Mouse (Mus musculus) spleen, postnatal 10 days (tissue): ENCODE results near the gene Wdr46.
"Not testable (repeated sequence)": the region's sequence is repeated elsewhere in the genome, so short reads cannot be mapped to it uniquely, and the experiment has no call there.

Experiments
- DNase-seq, 2 experiments: peaks; one replicate each; pipeline ENCODE4 v3.0.0; 2021 to 2022; ENCODE audit warnings: low spot score in 2 of 2

The Wdr46 gene

DNA sequence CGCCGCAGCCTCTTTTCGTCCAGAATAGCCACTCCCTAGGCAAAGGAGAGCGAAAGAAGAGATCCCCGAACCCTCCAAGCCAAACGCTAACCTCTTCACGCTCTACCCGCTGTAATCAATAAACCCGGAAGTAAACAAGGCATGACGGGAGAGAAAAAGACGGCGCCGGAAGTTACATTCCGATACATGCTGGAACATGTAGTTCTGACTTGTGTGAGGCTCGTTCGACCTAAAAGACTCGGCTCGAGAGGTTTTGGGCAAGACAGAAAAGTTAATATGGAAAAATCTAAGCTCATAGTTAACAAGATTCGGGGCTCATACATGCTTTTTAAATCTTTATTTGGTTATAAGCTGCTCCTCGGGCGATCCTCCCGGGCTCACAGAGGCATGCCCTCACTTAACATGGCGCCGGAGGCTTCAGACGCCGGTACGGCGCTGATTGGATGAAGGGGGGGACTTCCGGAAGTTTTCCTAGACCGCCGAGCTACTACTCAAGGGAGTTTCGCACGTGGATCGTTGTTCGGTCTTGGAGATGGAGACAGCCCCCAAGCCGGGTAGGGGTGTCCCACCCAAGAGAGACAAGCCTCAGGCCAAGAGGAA lies at the start of gene Wdr46, which contains the start of gene Pfdn6:
Wdr46 (plus strand) TSS at position 455 of the 600 bp plus-strand sequence.
Pfdn6 (minus strand) TSS at position 138 of the 600 bp plus-strand sequence.
- DNase-seq: peak; percentile 89 to 93

DNA sequence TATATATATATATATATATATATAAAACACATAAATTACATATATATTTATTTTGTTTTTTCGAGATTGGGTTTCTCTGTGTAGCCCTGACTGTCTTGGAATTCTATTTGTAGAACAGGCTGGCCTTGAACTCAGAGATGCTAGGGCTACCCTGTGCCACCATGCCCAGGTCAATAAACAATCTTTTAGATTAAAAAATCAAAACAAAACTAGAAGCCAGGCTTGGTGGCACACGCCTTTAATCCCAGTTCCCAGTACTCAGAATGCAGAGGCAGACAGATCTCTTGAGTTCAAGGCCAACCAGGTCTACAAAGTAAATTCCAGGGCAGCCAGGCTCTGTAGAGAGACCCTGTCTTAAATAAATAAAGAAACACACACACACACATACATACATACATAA lies 49.1 kb upstream of the Wdr46 start:
- no peak for DNase-seq

DNA sequence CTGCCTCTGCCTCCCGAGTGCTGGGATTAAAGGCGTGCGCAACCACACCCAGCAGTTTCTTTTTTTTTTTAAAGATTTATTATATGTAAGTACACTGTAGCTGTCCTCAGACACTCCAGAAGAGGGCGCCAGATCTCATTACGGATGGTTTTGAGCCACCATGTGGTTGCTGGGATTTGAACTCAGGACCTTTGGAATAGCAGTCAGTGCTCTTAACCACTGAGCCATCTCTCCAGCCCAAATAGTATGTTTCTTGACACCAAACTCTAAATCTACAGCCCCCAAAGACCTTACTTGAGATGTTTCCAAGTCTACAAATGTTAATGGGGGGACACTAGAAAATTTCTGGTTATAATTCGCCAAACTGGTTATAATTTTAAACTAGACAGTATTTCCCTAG lies 48.6 kb upstream of the Wdr46 start:
- DNase-seq: not testable (repeated sequence)

DNA sequence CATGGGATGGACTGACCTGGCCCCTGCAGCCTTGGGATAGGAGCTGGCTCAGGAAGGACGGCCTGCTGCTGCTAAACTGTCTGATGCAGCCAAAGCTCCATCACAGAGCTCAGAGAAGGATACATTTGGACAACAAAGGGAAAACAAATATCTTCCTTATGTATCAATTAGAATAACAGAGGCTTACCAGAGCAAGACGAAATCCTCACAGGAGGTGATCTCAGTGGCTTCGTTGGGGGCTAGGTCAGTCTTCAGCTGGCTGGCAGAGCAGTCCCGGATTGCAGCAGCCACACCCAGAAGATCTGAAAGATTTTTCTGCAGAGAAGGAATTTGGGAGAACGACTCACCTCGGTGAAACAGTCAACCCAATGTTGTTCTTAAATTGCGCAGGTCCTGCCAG lies 48.0 kb upstream of the Wdr46 start:
- DNase-seq: no peak

DNA sequence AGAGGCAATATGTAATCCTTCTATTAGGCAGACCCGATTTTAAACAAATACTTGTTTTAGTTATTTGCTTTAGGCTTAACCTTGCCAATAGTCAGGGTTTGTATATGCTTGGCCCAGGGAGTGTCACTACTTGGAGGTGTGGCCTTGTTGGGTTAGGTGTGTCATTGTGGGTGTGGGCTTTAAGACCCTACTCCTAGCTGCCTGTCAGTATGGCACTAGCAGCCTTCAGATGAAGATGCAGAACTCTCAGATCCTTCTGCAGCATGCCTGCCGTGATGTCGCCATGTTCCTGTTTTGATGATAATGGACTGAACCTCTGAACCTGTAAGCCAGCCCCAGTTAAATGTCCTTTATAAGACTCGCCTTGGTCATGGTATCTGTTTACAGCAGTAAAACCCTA lies 47.4 kb upstream of the Wdr46 start:
- DNase-seq: not testable (repeated sequence)

DNA sequence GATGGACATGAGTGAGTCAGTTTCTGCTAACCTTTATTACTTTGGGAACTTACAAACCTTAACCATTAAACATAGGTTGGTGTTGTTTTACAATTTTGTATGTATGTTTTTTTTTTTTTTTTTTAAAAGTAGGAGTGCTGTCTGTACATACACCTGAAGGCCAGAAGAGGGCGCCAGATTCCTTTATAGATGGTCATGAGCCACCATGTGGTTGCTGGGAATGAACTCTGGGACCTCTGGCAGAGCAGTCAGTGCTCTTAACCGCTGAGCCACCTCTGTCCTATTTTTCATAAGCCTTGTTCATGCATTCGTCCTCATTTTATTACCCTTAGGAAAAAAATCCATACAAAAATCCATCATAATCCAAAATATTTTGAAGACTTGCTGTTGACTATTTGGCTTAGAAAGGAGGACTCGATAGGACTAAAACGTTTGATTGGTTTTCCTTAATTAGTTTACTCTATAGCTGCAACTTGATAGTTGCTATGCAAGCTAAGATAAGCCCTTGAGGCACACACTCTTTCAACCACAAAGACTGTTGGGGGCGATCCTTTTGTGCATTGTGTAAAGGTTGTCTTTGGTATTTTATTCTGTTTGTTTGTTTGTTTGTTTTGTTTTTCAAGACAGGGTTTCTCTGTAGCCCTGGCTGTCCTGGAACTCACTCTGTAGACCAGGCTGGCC lies 43.2 kb upstream of the Wdr46 start:
- DNase-seq: peak in 1 of 2 experiments; percentile 76

DNA sequence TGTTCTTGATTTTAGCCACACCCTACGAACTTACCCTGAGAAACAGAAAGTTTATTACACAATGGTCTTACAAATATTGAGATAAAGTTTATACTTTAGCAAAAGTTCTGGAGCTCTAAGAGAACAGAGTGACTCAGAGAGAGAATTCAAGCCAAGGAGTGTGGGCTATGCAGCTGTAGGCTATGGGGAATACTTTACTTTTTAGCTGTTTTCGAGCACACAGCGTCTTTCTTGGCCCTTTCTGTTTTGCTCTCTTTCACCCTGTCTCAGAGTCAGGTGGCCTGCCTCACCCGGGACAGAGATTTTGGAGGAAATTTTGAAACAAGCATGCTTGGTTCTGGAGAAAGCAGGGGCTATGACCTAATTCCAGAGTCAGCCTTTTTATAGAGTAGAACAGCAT lies 42.3 kb upstream of the Wdr46 start:
- not testable (repeated sequence) for DNase-seq

DNA sequence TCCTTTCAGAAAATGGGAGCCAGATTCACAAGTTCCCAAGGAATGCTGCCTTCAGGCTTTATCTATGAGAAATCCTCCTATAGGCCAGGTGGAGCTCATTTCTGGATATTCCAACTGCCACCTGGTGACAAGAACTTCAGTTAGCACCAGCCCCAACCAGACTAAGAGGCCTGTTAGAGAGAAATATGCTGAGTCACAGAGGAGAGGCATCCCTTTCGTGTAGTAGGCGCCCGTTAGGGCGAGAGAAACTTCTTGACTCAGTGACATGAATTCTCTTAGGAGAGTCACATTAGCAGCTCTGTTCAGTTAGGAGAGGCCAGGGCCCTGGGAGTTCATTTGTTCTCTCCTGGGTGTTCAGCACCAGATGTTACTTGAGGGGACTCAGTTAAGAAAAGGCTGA lies 40.8 kb upstream of the Wdr46 start:
- DNase-seq: peak in 1 of 2 experiments; percentile 34

DNA sequence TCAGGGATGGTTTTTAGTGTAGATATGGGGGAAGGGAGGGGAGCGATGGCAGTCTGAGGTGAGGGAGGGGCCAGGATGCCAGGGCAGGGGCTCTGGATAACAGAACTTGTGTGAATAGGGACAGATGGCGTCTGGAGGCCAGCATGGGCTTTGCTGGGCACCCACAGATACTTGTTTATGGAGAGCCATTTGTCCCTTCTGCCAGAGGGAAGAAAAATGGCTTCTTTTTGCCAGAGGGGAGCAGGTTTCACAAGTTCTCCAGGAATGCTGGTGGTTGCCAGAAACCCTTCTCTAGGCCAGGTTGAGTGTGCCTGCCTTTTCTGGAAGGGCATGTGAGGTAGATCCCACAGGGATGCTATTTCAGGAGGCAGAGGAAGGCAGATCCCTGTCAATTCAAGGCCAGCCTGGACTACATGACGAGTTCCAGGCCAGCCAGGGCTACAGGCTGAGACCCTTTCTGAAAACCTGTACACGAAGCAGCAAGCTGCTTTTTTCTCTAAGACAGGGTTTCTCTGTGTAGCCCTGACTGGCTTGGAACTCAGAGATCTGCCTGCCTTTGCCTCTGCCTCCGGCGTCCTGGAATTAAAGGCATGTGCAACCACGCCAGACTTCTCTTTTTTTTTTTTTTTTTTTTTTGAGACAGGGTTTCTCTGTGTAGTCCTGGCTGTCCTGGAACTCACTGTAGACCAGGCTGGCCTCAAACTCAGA lies 40.0 kb upstream of the Wdr46 start:
- DNase-seq: no peak

DNA sequence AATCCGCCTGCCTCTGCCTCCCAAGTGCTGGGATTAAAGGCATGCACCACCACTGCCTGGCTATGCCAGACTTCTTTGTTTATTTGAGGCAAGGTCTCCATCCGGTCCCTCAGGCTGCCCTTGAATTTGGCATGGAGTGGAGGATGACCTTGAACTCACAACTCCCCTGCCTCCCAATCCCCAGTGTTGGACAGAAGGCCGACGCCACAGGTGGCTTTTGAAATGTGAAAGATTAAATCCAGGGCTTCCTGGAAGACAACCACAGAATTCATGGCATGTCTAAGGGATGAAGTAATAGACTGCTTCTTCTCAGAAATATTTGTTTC lies 39.5 kb upstream of the Wdr46 start:
- no peak for DNase-seq

DNA sequence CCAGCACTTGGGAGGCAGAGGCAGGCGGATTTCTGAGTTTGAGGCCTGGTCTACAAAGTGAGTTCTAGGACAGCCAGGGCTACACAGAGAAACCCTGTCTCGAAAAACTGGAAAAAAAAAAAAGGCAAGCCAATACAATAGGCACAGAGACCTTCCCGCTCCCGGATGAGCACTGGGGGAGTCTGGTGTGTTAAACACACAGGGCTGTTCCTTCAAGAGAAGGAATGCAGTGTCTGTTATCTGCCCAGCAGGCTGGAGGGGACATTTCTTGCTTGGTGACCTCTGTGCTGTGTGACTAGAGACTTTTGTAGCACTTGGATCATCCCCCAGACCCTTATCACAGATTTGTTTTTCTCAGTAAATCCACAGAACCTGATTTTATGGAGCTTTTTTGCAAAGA lies 38.8 kb upstream of the Wdr46 start:
- DNase-seq: no peak

DNA sequence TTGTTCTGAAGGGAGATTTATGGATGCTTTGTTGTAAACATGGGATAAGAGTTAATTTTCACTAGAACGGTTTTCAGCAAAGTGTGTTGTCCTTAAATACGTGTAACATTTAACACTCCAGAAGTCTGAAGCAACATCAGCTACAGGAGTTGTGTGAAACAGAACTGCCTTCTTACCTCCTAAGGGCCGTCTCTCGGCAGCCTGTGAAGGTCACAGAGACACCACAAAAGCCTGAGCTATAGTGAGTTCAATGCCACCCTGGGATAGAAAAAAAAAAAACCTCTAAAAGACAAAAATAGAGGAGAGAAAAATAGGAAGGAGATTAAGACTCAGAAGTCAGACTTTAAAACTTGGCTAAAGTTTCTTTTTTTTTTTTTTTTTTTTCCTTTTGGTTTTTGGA lies 38.4 kb upstream of the Wdr46 start:
- DNase-seq: no peak

DNA sequence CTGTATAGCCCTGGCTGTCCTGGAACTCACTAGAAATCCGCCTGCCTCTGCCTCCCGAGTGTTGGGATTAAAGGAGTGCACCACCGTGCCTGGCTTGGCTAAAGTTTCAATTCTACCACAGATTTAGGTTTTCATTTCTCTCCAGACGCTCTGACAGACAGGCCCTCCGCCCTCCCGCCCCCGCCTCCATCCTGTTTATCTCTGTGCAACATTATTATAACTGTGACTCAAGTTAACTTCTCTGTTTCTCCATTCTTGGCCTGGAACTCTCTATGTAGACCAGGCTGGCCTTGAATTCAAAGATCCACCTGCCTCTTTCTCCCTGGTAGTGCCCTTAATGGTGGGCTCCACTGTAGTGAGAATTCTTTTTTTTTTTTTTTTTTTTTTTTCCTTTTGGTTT lies 38.0 kb upstream of the Wdr46 start:
- no peak for DNase-seq

DNA sequence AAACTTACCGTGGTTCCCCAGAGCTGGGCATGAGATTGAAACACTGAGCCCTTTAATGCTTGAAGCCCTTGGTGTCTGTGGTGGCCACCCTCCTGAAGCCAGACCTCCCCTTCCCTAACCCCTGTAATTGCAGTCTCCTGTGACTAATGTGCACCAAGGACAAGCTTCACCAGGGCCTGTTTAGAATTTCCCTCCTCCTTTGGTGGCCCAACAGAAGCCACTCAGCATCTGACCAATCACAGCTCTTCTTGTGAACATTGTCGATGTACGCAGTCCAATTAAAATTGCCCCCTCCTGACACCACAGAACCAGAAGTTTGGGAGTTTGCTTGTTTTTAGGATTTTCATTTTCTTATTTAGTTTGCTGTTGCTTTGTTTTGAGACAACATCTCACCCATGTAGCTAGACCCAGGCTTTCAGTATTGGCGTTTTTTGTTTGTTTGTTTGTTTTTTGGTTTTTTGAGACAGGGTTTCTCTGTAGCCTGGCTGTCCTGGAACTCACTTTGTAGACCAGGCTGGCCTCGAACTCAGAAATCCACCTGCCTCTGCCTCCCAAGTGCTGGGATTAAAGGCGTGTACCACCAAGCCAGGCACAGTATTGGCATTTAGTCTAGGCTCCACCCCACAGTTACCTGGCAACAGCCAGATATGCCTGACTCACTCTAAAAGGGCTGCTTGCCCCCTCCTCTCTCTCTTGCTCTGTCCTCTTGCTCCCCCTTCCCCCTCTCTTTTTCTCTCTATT lies 36.4 kb upstream of the Wdr46 start:
- DNase-seq: not testable (repeated sequence)

DNA sequence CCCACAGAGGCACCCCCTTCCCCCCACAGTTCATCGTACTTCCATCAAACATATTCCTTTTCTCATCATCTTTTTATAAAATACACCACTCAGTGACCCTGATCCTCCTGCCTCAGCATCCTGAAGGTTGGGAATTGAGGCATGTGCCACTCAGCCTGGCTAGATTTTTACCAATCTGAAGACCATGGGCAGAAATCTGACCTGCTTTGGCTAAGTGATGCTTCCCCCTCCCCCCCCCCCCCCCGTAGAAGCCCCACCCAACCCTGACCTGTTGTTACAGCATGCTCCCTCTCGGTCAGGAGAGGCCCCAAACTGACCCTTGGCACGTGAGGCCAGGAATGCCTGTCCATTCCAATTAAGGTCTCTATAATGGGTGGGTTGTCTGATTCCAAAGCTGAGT lies 35.6 kb upstream of the Wdr46 start, which contains the start of gene Platr17:
Platr17 (plus strand) TSS at position 301 of the 400 bp plus-strand sequence.
- DNase-seq: not testable (repeated sequence)

DNA sequence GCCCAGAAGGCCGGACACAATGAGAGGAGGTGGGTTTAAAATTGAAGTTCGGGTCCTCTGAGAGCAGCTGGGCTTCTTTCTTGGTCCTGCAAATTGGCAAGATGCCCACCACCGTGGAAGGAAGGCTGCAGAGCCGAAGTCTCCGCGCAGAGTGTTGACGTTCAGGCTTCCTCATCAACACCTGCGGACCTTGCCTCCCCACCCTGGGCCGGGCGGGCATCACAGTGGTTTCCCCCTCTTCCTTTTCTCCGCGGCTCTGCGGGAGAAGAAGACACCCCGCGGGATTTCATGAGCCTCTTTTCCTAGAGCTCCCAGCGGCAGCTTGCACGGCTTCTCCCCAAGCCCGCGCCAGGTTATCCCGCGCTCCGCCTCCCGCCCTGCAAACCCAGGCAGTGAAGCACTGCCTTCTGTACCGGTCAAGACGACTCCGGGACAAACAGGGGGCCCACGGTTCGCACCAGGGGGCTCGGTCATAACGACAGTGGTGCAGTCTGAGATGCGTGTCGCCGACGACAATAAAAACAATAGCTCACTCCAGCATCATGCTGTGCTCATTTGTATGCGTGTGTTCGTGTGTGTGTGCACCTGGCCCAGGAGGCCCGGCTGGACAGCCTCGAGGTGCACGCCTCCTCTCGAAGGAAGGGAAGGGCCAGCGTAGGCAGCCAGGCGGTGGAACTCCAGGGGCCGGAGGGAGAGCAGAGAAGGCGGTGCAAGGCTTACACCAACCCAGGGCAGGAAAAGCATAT lies 32.0 kb upstream of the Wdr46 start:
- peak; percentile 64 to 71 for DNase-seq

DNA sequence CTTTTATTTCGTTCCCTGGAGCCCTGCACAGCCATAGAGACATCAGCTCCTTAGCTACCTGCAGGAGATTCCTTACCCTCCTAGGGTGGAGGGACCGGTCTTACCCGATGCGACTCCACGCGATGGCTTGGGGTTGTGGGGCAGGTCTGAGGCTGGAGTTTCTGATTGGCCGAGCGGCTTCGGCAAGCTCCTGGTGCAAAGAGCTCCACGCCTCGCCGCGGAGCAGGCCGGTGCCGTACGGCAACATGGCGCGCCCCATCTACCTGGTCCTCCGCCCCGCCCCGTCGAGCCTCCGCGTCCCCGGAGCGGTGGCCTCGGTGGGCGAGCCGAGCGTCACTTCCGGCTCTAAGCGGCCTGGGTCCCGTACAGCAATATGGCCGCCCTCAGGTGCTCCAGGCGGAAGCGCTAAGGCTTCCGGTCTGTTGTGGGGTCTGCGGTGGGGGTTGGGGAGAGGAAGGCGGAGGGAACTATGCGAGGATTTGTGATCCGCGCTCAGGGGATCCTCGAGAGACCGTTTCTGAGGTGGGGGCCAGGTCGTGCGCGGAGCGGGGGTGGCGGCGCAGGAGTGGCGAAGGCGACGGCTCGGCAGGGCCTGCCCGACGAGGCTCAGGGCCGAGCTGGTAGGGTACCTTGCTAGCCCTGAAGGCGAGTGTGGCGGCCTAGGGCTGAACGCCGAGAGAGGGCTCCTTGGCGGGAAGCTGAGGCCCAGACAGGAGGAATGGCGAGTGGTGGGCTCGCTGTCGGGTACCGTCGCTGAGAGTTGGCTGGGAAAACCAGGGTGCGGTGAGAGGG lies 31.2 kb upstream of the Wdr46 start, which contains the start of gene Daxx:
Daxx (plus strand) TSS at position 338 of the 792 bp plus-strand sequence.
- DNase-seq: peak; percentile 99

DNA sequence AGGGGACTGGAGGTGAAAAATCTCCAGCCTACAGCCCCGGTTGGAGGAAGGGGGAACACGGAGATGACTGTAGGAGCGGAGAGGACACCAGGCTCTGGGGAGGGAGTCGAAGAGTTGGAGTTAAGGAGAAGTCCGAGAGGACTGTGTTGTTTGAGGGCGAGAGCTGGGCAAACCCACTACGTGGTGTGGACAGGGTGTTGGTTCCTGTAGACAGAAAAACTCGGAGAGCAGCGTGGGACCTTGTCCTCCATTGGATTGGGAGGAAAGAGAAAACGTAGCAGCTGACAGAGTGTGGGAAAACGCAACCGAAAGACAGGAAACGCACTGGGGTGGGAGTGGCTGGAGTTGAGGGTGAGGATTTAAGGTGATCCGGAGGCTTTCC lies 30.6 kb upstream of the Wdr46 start:
- DNase-seq: peak in 1 of 2 experiments; percentile 53

DNA sequence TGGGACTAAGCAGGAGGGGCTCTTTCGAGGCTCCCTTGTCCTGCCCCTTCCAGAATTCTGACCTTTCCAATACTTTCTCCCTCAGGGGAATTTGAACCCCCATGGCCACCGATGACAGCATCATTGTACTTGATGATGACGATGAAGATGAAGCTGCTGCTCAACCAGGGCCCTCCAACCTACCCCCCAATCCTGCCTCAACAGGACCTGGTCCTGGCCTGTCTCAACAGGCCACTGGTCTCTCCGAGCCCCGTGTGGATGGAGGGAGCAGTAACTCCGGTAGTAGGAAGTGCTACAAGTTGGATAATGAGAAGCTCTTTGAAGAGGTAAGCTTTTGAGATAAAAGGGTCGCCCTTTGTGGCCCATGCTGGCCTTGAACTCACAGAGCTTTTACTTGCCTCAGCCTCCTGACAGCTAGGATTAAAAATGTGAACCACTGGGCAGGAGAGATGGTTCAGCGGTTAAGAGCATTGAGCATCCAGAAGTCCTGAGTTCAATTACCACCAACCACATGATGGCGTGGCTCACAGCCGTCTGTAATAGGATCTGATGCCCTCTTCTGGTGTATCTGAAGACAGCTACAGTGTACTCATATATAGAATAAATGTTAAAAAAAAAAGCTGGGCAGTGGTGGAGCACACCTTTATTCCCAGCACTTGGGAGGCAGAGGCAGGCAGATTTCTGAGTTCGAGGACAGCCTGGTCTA lies 30.0 kb upstream of the Wdr46 start:
- no peak for DNase-seq
